Mouse (Mus musculus): ENCODE results near the gene Ccnq. TPM values are rescaled to one million over a fixed set of nuclear protein-coding genes. Genes with fewer than 3 reads are reported as not detected.

Ccnq gene
- polyA plus RNA-seq, 1 experiment from 2014 or later = 26.9 TPM

DNA sequence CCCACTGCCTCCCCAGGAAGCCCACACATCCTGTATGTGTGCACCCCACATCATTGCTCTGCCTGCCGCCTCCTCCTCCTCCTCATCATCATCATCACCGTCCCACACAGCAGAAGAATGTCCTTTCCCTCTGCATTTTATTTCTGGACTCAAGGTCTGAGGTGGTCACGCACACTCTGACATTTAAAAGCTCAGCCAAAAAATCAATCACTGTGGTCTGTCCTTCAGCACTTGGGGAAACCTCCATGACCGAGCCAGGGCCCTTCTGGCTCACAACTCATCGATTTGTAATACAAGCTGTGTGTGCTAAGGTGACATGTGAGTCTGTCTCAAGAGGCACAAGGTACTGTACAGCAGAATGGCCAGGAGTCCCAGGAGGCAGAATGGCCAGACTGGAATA is 30.8 kb upstream of the Ccnq start:
- in situ Hi-C loops (cut with MboI; ENCODE audit: low pct_unique_long_range_greater_than_20kb) = no loop called here
- H3K27me3 ChIP-seq = peaks cover 9% of the 10 kb centered on the region
- ATAC-seq (no peak), DNase-seq (ENCODE audit: low read depth, low spot score) (no peak)
- TF ChIP-seq CTCF (IDR thresholded peaks at IDR 0.05) = no peak
- ChIA-PET CTCF (no interaction called here), POLR2A (no interaction called here)

DNA sequence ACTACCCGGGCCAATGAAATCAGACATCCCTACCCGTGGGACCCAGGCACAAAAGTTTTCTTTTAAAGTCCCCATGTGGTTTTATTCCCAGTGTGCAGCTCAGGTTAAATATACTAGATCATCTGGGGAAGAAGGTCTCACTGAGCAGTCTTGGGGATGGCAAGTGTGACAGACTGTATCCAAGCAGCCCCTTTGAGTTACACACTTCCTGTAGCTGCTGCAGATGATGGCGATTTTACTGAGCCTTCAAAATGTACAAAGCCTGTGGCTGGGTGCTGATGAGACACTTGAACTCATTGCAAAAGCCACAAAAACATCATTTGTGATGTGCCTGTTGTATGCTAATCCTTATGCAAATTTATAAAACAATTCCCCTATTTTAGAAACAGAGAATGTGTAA is 29.0 kb upstream of the Ccnq start:
- peaks cover 9% of the 10 kb centered on the region for H3K27me3 ChIP-seq
- POLR2A ChIA-PET = no interaction called here
- DNase-seq (ENCODE audit: low read depth, low spot score) (no peak), ATAC-seq (no peak)
- CTCF ChIA-PET = no interaction called here
- TF ChIP-seq CTCF (IDR thresholded peaks at IDR 0.05) = no peak
- in situ Hi-C loops (cut with MboI; ENCODE audit: low pct_unique_long_range_greater_than_20kb) = no loop called here

DNA sequence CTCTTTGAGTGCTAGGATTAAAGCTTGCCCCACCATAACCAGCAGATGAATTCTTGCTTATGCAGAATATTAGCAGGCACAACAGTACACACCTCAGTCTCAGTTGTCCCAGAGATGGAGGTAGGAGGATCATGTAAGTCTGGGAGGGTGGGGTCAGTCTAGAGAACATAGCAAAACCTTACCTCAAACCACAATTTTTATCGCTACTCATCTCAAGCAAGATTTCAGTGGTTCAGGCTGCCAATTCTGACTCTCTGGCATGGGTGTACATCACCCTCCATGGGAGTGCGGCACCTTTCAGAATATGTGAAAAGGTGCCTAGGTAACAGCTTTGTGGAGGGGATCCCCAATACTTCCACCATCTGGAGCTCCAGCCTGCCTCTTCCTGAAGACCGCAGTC is 28.5 kb upstream of the Ccnq start:
- ATAC-seq (no peak), DNase-seq (ENCODE audit: low read depth, low spot score) (no peak)
- ChIA-PET CTCF (no interaction called here), POLR2A (no interaction called here)
- peaks cover 9% of the 10 kb centered on the region for H3K27me3 ChIP-seq
- in situ Hi-C loops (cut with MboI; ENCODE audit: low pct_unique_long_range_greater_than_20kb) = no loop called here
- TF ChIP-seq CTCF (IDR thresholded peaks at IDR 0.05) = no peak

DNA sequence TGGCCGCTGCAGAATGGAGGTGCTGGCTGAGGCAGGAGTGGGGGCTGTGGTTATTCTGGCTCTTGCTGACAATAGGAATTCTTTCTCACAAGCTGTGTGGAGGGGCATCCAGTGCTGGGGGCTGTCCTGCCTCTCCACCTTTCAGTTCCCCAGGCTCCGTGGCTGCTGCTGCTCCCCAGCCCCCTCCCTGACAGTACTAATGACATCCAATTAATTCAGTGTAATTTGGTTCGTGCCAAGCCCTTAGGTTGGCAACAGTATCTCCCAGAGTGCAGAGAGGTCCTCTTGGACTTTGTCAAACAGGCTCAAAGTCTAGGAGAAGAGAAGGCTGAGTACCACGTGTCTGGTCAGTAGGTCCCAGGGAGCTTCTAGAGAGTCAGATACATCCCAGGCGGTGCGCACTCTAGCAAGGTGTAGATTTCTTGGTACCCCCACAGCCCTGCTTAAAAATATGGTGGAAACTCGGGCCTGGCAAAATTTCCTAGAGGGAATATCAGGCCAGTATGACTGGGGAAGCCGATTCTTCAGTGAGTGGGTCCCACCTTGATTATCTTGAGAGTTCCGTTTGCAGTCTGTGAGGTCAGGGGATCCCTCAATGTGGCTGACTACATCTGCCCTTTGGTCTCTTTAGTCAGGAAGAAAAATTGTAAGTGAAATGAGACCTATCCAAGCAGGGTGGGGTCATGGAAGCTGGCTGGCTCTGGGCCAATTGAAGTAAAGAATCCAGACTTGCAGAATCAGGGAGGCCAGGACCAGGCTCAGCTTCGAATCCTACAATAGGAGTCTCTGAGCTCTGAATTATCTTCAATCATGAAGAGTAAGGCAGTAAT is 26.5 kb upstream of the Ccnq start:
- ATAC-seq (no peak), DNase-seq (ENCODE audit: low read depth, low spot score) (no peak)
- POLR2A ChIA-PET = no interaction called here
- no peak for TF ChIP-seq CTCF (IDR thresholded peaks at IDR 0.05)
- H3K27me3 ChIP-seq = peaks cover 3% of the 10 kb centered on the region
- in situ Hi-C loops (cut with MboI; ENCODE audit: low pct_unique_long_range_greater_than_20kb) = no loop called here
- CTCF ChIA-PET = no interaction called here

DNA sequence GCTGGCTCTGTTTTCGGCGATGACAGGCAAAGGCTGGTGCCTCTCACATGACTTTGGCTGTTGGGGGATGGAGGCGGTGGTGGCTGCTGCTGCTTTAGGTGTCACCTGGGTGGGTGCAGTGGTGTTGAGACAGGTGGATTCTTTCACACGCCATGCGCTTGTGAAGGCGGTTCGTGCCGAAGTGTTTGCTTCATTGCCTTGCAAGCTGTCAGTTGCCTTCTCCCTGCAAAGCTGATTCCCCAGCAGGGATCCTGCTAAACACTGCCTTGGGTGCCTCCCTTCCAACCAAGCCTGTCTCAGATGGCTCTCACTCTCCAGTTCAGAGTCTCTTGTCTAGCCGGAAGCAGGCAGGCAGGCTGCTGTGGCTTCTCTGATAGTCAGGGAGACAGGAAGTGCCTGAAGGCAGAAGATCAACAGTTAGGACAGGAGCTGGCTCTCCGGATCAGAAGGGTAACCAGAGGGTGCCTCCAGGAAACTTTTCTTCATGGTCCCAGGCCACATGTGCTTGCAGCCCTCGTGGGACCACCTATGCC is 20.3 kb upstream of the Ccnq start:
- TF ChIP-seq CTCF (IDR thresholded peaks at IDR 0.05) = no peak
- no peaks in the 10 kb centered on the region for H3K27me3 ChIP-seq
- ChIA-PET POLR2A (no interaction called here), CTCF (no interaction called here)
- DNase-seq (ENCODE audit: low read depth, low spot score) (no peak), ATAC-seq (no peak)
- in situ Hi-C loops (cut with MboI; ENCODE audit: low pct_unique_long_range_greater_than_20kb) = no loop called here

DNA sequence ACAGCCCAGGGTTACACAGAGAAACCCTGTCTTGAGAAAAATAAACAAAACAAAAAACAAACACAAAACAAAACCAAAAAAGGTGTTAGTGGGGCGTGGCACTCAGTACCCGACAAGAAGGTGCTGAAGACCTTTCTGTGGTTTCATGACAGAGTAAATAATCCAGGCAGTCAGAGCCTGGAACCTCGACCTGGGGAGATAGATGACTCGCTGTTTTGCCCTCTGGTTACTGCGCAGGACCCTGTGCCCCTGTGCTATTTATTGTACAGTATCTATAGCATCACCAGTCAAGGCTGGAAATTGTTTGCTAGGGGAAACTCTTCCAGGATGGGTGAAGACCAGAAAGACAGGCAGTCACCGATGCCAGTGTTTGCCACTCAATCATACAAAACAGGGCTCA is 18.9 kb upstream of the Ccnq start:
- CTCF ChIA-PET = no interaction called here
- no peak for ATAC-seq
- in situ Hi-C loops (cut with MboI; ENCODE audit: low pct_unique_long_range_greater_than_20kb) = no loop called here
- no peak for DNase-seq (ENCODE audit: low read depth, low spot score)
- POLR2A ChIA-PET = no interaction called here
- H3K27me3 ChIP-seq = no peaks in the 10 kb centered on the region
- TF ChIP-seq CTCF (IDR thresholded peaks at IDR 0.05) = no peak

DNA sequence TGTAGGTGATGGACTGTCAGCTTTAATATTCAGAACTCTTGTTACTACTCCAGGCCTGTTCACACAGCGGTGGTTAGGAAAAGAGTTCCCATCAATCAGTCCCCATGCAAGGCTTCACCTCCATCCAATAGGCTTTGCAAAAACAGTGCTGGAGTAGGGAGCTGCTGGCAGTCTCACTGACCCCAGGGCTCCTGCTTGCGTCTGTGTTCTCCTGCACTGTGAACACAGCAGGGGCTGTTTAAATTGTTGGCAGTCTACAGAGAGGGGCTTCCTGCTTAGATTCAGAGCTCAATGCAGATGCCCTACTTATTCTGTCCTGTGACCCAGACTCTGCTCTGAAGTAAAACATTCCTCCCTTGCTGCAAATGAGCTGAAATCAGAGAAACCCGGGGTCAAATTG is 17.2 kb upstream of the Ccnq start:
- DNase-seq (ENCODE audit: low read depth, low spot score) (no peak), ATAC-seq (no peak)
- CTCF ChIA-PET = no interaction called here
- no peak for TF ChIP-seq CTCF (IDR thresholded peaks at IDR 0.05)
- no peaks in the 10 kb centered on the region for H3K27me3 ChIP-seq
- in situ Hi-C loops (cut with MboI; ENCODE audit: low pct_unique_long_range_greater_than_20kb) = no loop called here
- POLR2A ChIA-PET = no interaction called here

DNA sequence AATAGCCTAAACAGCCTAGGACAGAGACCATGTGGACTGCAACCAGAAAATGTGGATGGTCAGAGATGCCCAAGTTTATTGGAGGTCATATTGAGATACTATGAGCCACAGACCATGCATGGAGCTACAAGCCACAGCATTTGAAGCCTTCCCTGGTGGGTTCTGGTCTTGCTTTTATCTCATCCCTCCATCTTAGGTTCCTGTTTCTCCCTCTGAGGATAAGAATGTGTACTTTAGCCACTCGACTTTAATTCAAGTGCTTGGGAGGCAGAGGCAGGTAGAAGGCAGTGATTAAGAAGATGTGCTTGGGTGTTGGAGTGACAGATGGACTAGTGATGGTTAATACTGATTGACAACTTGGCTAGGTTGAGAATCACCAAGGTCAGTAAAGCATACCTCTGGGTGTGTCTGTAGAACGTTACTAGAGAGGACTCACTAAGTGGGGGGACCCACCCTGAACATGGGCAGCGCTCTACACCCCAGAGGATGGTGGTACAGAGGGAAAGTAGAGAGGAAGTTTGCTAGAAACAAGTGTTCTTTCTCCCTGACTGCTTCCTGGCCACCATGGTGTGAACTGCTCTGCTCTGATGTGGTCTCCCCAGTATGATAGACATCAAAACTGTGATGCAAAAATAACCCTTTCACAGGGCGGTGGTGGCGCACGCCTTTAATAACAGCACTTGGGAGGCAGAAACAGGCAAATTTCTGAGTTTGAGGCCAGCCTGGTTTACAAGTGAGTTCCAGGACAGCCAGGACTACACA is 14.7 kb upstream of the Ccnq start:
- TF ChIP-seq CTCF (IDR thresholded peaks at IDR 0.05) = no peak
- ATAC-seq = no peak
- CTCF ChIA-PET = no interaction called here

DNA sequence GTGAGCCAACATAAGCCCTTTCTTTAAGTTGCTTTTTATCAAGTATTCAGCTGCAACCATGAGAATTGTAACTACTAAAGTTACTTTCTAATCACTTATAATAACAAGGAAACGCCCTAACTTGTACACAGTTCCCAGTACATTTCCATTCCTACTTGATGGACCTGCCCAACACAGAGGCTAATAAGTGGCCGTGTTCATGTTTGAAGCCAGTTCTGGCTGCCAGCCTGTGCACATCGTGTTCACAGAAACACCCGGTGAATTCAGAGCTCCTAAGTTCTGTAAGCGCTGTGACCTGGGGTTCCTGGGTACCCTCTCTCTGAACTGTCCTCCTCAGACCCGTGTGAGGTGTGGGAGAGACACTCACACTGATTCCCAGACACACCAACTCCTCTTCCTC is 13.3 kb upstream of the Ccnq start:
- H3K27me3 ChIP-seq = no peaks in the 10 kb centered on the region
- no peak for TF ChIP-seq CTCF (IDR thresholded peaks at IDR 0.05)
- ChIA-PET CTCF (no interaction called here), POLR2A (no interaction called here)
- ATAC-seq = no peak
- in situ Hi-C loops (cut with MboI; ENCODE audit: low pct_unique_long_range_greater_than_20kb) = no loop called here
- DNase-seq (ENCODE audit: low read depth, low spot score) = no peak

More for the DNA sequence above, 14.7 kb upstream of the Ccnq start:
- POLR2A ChIA-PET = no interaction called here
- DNase-seq (ENCODE audit: low read depth, low spot score) = no peak
- in situ Hi-C loops (cut with MboI; ENCODE audit: low pct_unique_long_range_greater_than_20kb) = no loop called here
- no peaks in the 10 kb centered on the region for H3K27me3 ChIP-seq

DNA sequence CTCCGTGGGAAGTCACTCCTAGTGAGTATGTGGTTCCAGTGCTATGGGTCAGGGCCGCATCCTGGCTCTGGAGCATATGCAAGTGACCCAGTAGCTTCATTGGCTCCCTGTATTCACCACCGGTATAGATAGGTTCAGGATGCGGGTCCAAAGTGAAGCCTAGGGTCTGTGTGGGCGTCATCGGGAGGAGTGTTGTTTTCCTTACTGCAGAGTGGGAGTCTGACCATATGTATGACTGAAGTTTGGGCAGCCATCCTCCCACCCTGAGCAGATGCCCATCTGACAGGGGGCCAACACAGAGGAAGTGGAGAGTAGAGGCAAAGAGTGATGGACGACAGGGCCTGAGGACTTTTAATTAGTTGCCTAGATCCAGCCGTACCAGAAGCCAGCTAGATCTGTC is 12.8 kb upstream of the Ccnq start:
- no peaks in the 10 kb centered on the region for H3K27me3 ChIP-seq
- in situ Hi-C loops (cut with MboI; ENCODE audit: low pct_unique_long_range_greater_than_20kb) = no loop called here
- no peak for ATAC-seq
- DNase-seq (ENCODE audit: low read depth, low spot score) = no peak
- TF ChIP-seq CTCF (IDR thresholded peaks at IDR 0.05) = no peak
- ChIA-PET POLR2A (no interaction called here), CTCF (no interaction called here)

DNA sequence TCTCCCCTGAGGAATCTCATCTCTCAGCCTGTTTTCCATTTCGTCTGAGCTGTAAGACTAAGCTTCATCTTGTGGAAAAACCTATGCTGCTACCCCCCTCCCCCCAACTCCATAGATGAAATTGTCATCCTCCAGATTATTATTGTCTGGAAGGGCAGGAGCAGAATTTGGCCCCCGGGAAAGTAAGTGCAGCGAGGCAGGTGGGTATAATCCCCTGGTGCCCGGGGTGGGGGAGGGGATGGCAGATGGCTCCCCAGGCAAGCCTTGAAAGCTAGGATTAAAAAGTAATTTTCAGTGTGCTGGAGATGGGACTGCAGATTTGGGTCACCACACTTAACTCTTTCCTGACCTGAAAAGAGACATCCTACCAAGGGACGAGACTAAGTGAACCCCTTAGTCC is 10.7 kb upstream of the Ccnq start:
- H3K27me3 ChIP-seq = peaks cover 3% of the 10 kb centered on the region
- ATAC-seq = no peak
- ChIA-PET CTCF (no interaction called here), POLR2A (no interaction called here)
- in situ Hi-C loops (cut with MboI; ENCODE audit: low pct_unique_long_range_greater_than_20kb) = no loop called here
- TF ChIP-seq CTCF (IDR thresholded peaks at IDR 0.05) = no peak
- no peak for DNase-seq (ENCODE audit: low read depth, low spot score)
